Mouse (Mus musculus) myocyte (in vitro differentiated cells): Measurements from ENCODE around the gene Pcnx3. TPM values are rescaled to one million over a fixed set of nuclear protein-coding genes. Genes with fewer than 3 reads are reported as not detected.
A peak's percentile ranks its signal among the peaks of the same experiment; 100 is the strongest.

Experiments used
- H3K27me3 ChIP-seq: one replicate; pipeline ENCODE4 v1.6.1; 2011; ENCODE audit not compliant: control insufficient read depth, insufficient read depth, insufficient read length
- H3K36me3 ChIP-seq: one replicate; pipeline ENCODE4 v1.6.1; 2011; ENCODE audit not compliant: control insufficient read depth, insufficient read depth
- H3K4me2 ChIP-seq: one replicate; pipeline ENCODE4 v1.6.1; 2011; ENCODE audit warnings: low read depth, control low read depth
- H3K4me3 ChIP-seq: one replicate; pipeline ENCODE4 v1.5.1; 2011; ENCODE audit warnings: mild to moderate bottlenecking, control low read depth, moderate library complexity
- H3K79me2 ChIP-seq: one replicate; pipeline ENCODE4 v1.6.1; 2011; ENCODE audit not compliant: control insufficient read depth, insufficient read depth
- H3ac ChIP-seq: one replicate; pipeline ENCODE4 v1.6.1; 2011; ENCODE audit not compliant: control insufficient read depth, insufficient read length
- CEBPB ChIP-seq: IDR thresholded peaks from 2 replicates; pipeline ENCODE4 v1.6.1; 2011; ENCODE audit warnings: mild to moderate bottlenecking, moderate library complexity; ENCODE audit not compliant: poor library complexity, insufficient read depth, severe bottlenecking
- E2F4 ChIP-seq: IDR thresholded peaks from one replicate; pipeline ENCODE4 v1.6.1; 2011; ENCODE audit warnings: mild to moderate bottlenecking, control low read depth, moderate library complexity; ENCODE audit not compliant: insufficient read depth
- MAX ChIP-seq: IDR thresholded peaks from one replicate; pipeline ENCODE4 v1.6.1; 2011; ENCODE audit warnings: low read depth, mild to moderate bottlenecking, control low read depth
- MYOD1 ChIP-seq, 3 experiments: IDR thresholded peaks; one replicate each; pipeline ENCODE4 v1.6.1; 2011; ENCODE audit warnings: control low read depth in 2 of 3, low read depth in 2 of 3, mild to moderate bottlenecking in 2 of 3, moderate library complexity in 1 of 3; ENCODE audit not compliant: insufficient read length in 2 of 3, control insufficient read depth in 1 of 3
- MYOG ChIP-seq, 3 experiments: IDR thresholded peaks; one replicate each; pipeline ENCODE4 v1.6.1; 2011; ENCODE audit warnings: control low read depth in 2 of 3, low read depth in 2 of 3, mild to moderate bottlenecking in 2 of 3; ENCODE audit not compliant: insufficient read length in 2 of 3, control insufficient read depth in 1 of 3, insufficient read depth in 1 of 3
- POLR2A ChIP-seq: IDR thresholded peaks from one replicate; pipeline ENCODE4 v1.6.1; 2011; ENCODE audit warnings: low read depth, mild to moderate bottlenecking, control low read depth, moderate library complexity; ENCODE audit not compliant: insufficient read length
- POLR2AphosphoS2 ChIP-seq: IDR thresholded peaks from one replicate; pipeline ENCODE4 v1.6.1; 2011; ENCODE audit warnings: low read depth, control low read depth; ENCODE audit not compliant: insufficient read length
- REST ChIP-seq: IDR thresholded peaks from one replicate; pipeline ENCODE4 v1.6.1; 2011; ENCODE audit warnings: mild to moderate bottlenecking, control low read depth, moderate library complexity; ENCODE audit not compliant: insufficient read depth, insufficient read length
- SRF ChIP-seq: IDR thresholded peaks from one replicate; pipeline ENCODE4 v1.6.1; 2011; ENCODE audit warnings: low read depth; ENCODE audit not compliant: control insufficient read depth, insufficient read length
- TCF12 ChIP-seq: IDR thresholded peaks from one replicate; pipeline ENCODE4 v1.6.1; 2011; ENCODE audit warnings: mild to moderate bottlenecking, control low read depth; ENCODE audit not compliant: poor library complexity, insufficient read depth, severe bottlenecking
- TCF3 ChIP-seq: IDR thresholded peaks from one replicate; pipeline ENCODE4 v1.6.1; 2011; ENCODE audit warnings: low read depth, control low read depth; ENCODE audit not compliant: insufficient read length
- USF1 ChIP-seq: IDR thresholded peaks from one replicate; pipeline ENCODE4 v1.6.1; 2011; ENCODE audit warnings: low read depth, mild to moderate bottlenecking, control low read depth, moderate library complexity
- polyA plus RNA-seq: library from polyadenylated mRNA; unstranded; fragments of >200 nt; fragmentation: generic; extraction: Trizol; gene quantifications from one replicate; pipeline ENCODE4 v1.2.1, GENCODE M21; 2012; ENCODE audit warnings: missing spikeins

Pcnx3 gene
- polyA plus RNA-seq, 1 experiment = 34.9 TPM

GRCm38 (mm10) chr19:5641021-5641420, 47.7 kb downstream of the Pcnx3 start:
- no peak overlapping the region for H3K4me2 ChIP-seq

GRCm38 (mm10) chr19:5640339-5640738, 48.4 kb downstream of the Pcnx3 start:
- TF ChIP-seq REST (no peak), MAX (no peak), SRF (no peak), MYOD1 (IDR thresholded peaks at IDR 0.05; ENCODE audit: control insufficient read depth in 1 of 3, insufficient read length in 2 of 3, low read depth in 2 of 3) (no peak), TCF3 (no peak), CEBPB (no peak), POLR2A (no peak), POLR2AphosphoS2 (no peak), USF1 (no peak), E2F4 (no peak)
- H3K4me2 ChIP-seq = no peak overlapping the region
- H3K36me3 ChIP-seq = peaks cover 45% of the 10 kb centered on the region
- no peaks in the 10 kb centered on the region for H3K27me3 ChIP-seq
- peaks cover 12% of the 10 kb centered on the region for H3K79me2 ChIP-seq
- H3K4me3 ChIP-seq = no peak overlapping the region
- no peak overlapping the region for H3ac ChIP-seq

More at GRCm38 (mm10) chr19:5641021-5641420, 47.7 kb downstream of the Pcnx3 start:
- TF ChIP-seq E2F4 (no peak), TCF3 (no peak), REST (no peak), CEBPB (no peak), SRF (no peak), POLR2A (no peak), MYOD1 (IDR thresholded peaks at IDR 0.05; ENCODE audit: control insufficient read depth in 1 of 3, insufficient read length in 2 of 3, low read depth in 2 of 3) (no peak), TCF12 (no peak), USF1 (no peak), MAX (no peak), MYOG (IDR thresholded peaks at IDR 0.05; ENCODE audit: control insufficient read depth in 1 of 3, insufficient read depth in 1 of 3, insufficient read length in 2 of 3, low read depth in 2 of 3) (no peak), POLR2AphosphoS2 (no peak)
- Histone ChIP-seq H3K36me3 (peaks cover 48% of the 10 kb centered on the region), H3K27me3 (no peaks in the 10 kb centered on the region), H3K4me3 (no peak overlapping the region), H3K79me2 (peaks cover 12% of the 10 kb centered on the region), H3ac (no peak overlapping the region)

- no peaks in the 10 kb centered on the region for H3K27me3 ChIP-seq
- H3K36me3 ChIP-seq = peaks cover 28% of the 10 kb centered on the region
- no peak for TF ChIP-seq REST
- no peak for TF ChIP-seq CEBPB
- no peak for TF ChIP-seq USF1
- H3ac ChIP-seq = peak overlapping the region; percentile 73
- peak overlapping the region; percentile 55 for H3K4me3 ChIP-seq
- H3K79me2 ChIP-seq = peaks cover 12% of the 10 kb centered on the region
- H3K4me2 ChIP-seq = peak overlapping the region; percentile 78
Observed at GRCm38 (mm10) chr19:5638416-5639005, 50.2 kb downstream of the Pcnx3 start.

- peaks cover 12% of the 10 kb centered on the region for H3K79me2 ChIP-seq
- peak within 1 kb of the TSS; percentile 73 for H3ac ChIP-seq
- H3K4me2 ChIP-seq = peak within 1 kb of the TSS; percentile 95
- H3K27me3 ChIP-seq = no peaks in the 10 kb centered on the region
- H3K36me3 ChIP-seq = peaks cover 18% of the 10 kb centered on the region
- H3K4me3 ChIP-seq = peak within 1 kb of the TSS; percentile 55
- TF ChIP-seq E2F4 (no peak), MYOD1 (IDR thresholded peaks at IDR 0.05; ENCODE audit: control insufficient read depth in 1 of 3, insufficient read length in 2 of 3, low read depth in 2 of 3) (peak in 2 of 3 experiments; percentile 80 to 92), MYOG (IDR thresholded peaks at IDR 0.05; ENCODE audit: control insufficient read depth in 1 of 3, insufficient read depth in 1 of 3, insufficient read length in 2 of 3, low read depth in 2 of 3) (peak in 2 of 3 experiments; percentile 50 to 78), POLR2A (peak; percentile 83), TCF12 (no peak), TCF3 (no peak)
Observed at GRCm38 (mm10) chr19:5637069-5638047, 51.4 kb downstream of the Pcnx3 start, which contains the start of gene Rela. Gene Rela (plus strand): TSS chr19:5637483.
